Mouse (Mus musculus) kidney, adult 8-10 months (tissue): Measurements from ENCODE around the gene Armc3.
A peak's percentile ranks its signal among the peaks of the same experiment; 100 is the strongest.
"Not testable (repeated sequence)": the region's sequence is repeated elsewhere in the genome, so short reads cannot be mapped to it uniquely, and the experiment has no call there.

Experiments
- DNase-seq, 2 experiments: peaks; one replicate each; pipeline ENCODE4 v3.0.0; 2022

The Armc3 gene

DNA sequence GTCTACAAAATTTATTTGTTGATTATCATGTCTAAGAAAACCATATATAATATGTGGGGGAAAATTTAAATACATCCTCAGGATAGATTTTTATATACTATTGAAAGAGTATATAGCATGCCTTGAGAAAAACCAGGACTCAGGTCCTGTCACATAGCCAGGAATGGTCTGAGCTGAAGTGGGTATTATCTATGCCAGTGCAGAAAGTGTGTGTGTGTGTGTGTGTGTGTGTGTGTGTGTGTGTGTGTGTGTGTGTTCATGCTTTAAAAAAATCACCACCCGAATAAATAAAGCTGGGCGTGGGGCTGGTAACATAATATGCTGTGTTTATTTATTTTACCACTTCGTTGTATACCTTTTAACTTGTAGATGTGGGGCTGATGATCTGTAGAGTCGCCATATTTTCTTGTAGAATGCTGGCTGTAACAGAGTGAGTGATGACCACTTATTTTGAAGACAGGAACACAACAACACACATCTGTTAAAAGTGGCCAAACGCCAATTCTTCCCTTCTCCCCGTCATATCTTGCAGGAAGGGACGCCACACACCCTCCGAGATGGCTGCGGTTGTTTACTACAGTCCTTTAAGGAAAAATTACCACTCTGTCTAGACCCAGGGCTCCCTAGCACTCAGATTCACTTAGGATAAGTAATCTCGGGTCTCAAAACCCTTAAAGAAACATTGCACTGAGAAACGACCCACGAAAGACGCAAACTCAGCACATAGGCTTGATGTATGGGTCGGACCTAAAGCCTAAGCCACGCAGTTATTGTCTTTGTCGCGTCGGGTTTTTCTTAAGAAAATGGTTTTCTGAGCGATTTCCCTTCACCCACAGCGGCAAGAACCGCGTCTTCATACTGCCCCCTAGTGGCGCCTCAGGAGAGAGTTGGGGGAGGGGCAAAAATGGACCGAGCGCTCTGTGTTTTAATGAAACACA is 76.8 kb downstream of the Armc3 start:
- peak; percentile 53 to 76 for DNase-seq

DNA sequence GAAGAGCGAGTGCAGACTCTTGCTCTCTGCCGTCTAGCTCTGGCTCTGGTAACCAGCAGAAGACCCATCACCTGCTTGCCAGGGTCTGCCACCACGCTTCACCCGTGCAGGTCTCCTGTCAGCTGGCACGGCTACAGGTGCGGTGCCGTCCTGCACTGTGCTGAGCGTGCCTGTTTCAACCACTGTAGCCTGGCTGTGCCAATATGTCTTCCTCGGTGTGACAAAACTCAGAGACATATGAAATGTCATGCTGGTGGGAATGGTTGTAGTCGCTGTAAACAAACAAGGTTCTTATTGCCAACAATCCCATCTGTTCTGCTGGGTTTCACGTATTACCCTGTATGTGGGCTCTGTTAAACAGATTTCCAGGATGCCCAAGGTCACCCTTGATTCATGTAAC is 81.2 kb downstream of the Armc3 start:
- no peak for DNase-seq

DNA sequence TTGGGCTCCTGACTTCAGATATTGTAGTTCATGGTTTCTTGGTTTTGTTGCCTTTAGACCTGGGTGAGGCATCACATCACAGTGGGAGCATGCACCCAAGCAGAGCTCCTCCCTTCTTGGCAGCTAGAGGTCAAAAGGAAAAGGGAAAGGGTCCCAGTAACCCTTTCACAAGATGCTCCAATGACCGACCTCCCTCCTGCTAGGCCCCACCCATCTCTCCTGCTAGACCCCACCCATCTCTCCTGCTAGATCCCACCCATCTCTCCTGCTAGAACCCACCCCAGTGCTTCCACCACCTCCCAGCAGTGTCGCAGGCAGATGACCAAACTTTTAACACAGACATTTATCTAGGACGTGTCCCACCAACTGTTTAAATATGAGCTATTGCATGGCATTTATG is 93.3 kb downstream of the Armc3 start:
- DNase-seq, result no peak

DNA sequence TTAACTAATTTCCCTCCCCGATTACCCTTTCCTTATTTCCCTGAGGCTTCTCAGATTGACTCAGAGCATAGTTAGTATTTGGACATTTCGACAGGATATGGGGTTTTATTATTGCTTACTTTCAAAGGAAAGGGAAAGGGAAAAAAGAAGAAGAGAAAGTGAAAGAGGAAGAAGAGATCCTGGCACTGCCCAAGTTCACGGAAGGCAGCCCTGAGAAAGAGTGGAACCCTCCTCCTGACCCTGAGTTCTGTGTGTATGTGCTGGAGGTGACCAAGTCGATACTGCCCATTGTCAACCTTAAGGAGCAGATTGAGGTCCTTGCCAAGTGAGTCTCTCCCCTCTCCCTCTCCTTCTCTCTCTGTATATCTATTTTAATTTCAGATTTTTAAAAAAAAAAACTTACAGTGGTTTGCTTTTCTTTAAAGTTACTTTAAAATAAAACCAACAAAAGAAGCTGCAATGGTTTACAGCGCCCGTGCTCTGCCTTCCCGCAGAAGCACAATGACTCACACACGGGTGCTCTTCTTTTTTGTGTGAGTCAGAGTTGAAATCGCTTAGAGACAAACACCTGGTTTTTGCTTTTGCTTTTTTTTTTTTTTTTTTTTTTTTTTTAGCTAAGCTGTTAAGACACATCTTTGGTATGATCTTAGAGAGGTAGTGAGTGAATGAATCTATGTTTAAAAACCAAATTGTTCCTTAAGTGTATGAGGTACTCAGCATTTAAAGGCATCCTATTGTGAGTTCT is 101.4 kb downstream of the Armc3 start:
- no peak for DNase-seq

DNA sequence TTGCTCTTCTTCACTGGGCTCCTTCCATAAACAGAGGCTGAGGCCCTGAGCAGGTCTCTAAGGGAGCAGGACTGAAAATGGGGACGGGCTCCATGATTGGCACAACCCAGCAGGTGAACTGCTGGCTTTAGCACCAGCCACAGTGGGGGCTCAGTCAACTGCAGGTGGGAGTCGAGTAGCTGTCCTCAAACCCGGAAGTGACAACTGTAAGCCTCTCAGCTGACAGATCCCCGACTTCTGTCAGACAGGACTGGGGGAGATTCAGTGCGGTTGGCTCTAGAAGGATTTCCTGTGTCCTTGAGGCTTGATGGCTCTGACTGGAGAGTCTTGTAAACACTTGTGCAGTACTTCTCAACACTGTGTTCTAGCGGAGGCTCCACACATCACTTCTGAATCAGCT is 102.1 kb downstream of the Armc3 start:
- no peak for DNase-seq

DNA sequence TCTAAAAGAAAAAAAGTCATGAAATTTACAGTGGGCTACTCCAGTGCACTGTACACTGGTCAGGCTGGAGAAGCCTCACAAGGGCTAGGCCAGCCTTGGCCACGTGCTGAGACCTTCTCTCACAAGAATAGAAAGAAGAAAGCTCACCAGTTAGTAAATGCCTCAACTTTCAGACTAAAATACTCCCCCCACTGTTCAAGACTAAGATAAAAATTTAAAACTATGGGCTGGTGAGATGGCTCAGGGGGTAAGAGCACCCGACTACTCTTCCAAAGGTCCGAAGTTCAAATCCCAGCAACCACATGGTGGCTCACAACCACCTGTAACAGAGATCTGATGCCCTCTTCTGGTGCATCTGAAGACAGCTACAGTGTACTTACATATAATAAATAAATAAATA is 104.0 kb downstream of the Armc3 start:
- not testable (repeated sequence) for DNase-seq

DNA sequence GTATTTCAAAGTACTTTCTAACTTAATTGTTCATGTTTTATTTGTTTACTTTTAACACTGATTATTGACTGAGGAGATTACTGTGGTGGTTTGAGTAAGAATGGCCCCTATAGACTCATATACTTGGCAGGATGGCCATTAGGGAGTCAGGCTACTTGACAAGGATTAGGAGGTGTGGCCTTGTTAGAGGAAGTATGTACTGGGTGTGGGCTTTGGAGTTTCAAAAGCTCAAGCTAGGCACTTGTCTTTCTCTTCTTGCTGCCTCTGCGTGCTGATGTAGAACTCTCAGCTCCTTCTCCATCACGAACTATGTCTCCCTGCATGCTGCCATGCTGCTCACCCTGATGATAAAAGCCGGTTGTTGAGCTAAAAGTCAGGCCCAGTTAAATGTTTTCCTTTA is 111.4 kb downstream of the Armc3 start:
- DNase-seq, result no peak

DNA sequence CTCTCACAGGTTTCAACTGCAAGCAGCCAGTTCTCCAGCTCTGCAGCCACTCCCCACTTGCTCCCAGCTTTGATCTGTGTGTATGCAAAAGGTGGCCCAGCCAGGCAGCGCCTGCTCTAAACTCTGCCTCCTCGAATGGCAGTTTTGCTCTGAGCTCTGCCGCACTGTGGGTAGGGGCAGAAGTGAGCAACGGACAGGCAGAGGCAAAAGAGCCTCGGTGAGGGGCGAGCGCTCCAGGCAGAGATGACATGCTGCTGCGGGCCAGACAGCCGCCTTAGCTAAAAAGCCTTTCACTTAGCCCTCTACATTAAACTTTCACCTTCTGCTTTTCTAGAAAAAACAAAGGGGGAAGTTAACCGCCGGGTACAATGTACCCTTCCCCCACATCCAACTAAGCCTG is 117.0 kb downstream of the Armc3 start:
- no peak for DNase-seq

DNA sequence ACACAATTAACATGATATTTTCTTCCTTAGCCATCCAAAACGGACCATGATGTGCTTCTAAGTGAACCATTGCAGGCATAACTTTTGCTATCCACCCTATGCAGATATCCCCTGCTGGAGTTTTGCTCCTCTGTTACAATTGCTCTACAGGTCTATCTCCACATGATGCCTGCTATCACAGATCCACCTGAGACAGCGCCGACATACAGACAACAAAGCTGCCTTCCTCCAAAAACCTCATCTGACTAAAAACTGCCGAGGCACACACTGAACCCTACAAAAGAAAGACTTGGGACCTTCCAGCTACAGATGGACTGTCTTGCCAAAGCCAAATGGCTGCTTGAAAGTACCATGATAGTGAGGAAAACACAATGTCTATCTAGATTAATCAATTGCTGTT is 117.6 kb downstream of the Armc3 start:
- DNase-seq, result no peak

DNA sequence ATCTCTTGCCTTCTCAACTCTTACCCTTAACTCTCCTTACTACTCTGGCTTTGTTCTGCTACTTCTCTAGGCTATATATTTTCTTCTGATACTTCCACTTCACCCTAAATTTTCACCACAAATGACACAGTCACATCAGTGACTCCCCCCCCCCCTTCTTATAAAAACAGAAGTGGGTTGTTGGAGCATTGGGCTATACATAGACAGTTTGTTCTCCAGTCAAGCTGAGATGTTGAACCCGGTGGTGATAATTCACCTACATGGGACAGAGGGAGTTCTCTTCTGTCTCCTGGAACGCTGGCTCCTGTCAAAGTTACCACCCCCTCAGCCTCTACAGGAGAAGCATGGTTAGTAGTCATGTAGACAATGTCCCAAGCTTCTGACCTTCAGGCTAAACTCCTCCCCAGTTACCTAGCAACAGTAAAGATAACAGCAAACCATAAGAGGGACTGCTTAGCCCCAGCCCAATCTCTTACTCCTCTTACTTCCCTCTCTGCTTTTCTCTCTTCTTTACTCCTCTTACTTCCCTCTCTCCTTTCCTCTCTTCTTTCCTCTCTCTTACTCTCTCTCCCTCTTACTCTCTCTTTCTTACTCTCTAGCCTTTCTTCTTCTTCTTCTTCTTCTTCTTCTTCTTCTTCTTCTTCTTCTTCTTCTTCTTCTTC is 118.2 kb downstream of the Armc3 start:
- not testable (repeated sequence) for DNase-seq

DNA sequence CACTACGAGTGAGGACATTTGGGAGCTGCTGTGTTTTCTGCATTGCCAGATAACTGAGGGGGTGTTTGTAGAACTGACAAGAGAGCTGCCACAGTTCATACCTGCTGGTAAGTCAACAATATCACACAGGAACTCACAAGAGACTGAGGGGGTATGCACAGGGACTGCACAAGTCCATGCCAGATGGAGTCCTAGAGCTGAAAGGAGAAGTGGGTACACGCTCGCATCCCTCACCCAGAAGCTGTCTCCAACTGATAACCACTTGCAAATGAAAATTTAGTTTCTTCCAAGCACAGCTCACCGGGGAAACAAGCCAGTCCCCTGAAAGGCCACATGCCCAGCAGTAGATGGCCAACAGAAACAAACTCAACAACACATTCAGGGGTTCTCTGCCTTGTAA is 119.4 kb downstream of the Armc3 start:
- no peak for DNase-seq

DNA sequence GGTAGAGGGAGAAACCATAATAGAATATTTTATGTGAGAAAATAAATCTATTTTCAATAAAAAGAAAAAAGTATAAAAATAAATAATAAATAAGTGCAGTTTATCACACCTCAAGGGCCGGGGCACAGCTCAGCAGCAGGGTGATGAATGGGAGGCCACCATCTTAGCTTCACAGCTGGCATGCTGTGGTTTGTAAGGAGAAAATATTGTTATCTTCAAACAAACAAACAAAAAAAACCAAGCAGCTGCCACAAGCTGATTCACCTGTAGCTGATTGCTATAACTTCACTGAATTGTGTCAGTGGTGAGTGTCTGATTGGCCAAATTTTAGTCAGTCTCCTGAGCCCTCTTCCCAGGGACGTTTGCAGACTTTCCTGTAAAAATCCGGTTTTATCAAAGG is 120.2 kb downstream of the Armc3 start:
- no peak for DNase-seq

DNA sequence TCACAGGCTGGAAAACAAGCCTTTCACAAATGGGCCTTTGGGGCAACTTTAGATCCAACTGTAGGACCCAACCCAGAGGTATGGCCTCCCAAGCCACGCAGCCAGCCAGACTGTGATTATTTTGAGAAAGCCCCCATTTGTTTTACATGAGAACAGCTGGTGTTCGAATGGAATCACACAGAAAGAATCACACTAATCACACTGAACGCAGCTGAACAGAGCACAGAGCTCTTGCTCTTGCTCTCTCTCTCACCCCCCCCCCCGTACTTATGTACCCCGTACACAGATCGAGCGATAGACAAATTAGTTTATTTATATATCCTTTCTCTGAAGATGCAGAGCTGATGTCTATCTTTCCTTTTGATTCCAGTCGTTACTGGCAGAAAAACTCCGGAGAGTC is 123.3 kb downstream of the Armc3 start:
- no peak for DNase-seq

DNA sequence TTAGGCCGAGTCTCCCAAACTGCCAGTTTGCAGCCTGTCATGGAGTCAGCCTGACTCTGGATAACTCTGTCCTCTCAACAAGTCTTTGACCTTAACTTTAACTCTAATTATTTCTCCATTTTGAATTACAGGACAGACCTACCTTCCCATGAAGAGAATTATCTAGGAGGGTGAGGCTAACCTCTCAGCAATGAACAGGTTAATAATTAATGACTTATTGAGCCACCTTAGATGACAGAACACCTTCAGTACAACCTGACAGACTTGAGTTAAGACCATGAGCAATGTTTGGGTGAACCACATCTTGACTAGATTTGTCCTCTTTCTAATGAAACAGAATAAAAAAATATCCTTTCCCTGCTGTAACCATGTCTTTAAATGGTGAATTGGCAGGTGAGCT is 127.3 kb downstream of the Armc3 start:
- no peak for DNase-seq

DNA sequence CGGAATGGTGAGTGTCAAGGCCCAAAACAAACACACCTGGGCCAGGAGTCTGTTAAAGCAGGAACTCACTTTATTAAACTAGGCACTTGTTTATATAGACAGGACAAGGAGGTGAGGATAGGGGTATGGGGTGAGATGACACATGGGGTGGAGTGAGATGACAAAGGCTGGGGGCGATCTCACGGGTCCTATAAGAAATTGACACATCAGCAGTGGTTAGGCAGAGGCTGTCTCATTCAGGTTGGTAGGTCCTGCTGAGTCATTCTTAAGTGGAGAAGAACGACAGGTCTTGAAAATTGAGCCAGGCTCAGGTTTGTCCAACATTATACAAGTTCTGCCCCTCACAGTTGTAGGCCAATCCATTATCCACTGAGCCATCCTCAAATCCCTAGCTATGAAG is 128.7 kb downstream of the Armc3 start:
- no peak for DNase-seq

DNA sequence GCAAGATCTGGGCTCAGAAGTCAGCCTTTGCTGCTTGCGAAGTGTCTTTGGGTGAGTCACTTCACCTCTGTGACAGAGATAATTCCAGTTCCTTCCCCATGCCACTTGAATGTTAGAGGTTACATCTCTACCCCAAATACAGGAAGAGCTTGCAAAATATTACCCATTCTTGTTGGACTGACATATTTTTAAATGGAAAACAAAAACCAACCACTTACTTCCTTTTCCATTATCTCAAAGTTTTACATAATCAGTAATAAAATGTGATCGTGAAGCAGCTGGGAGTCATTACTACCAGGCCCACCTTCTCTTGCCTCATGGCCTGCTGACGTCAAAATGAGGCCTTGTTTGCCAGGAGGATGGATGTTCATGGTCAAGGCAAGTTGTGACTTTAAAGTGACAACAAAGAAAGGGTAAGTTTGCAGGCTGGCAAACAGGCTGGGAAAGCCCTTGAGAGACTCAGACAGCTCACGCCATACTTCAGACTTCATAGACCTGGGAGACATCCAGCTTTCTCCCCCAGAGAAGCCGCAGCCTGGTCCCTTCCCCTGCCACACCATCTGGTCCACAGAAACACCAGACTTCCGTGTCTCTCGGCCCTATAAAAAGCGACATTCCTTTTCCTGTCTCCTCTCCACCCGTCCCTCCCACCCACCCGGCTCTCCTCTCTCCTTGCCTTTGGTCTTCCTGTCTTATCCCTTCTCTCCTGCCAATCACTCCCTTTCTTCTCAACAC is 145.0 kb downstream of the Armc3 start:
- DNase-seq, result no peak

DNA sequence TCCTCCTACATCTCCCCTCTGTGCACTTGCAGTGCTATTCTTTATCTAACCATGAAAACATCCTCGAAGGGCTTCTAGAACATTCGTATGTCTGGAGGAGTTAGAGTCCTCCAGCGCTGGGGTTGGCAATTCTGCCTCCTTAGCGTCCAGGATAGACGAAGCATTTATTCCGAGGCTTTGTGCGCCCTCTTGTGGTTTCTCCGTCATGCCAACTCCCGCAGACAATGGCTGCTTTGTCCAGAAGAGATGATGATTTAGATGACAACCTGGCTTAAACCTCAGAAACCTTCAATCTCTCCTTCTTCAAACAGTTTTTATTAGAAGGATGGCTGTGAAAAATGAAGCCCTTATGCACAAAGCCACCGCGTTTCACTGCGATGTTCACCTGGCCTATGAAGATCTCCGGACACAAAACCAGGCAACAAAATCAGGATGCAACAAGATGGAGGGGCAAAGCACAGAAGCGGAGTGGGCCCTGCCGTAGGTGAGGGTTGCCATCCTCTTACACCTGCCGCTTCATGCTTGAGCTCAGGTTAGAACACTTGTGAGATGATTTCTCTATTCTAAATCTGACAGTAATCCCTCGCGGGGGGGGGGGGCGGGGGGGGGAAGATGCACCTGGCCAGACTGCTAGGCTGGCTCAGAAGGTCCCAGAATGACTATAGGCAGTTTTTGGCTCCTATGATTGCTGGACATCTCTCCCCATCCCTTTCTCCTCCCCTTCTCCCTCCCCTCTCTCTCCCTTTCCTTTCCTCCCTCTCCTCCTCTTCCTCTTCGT is 145.7 kb downstream of the Armc3 start:
- DNase-seq, result peak; percentile 66 to 88

DNA sequence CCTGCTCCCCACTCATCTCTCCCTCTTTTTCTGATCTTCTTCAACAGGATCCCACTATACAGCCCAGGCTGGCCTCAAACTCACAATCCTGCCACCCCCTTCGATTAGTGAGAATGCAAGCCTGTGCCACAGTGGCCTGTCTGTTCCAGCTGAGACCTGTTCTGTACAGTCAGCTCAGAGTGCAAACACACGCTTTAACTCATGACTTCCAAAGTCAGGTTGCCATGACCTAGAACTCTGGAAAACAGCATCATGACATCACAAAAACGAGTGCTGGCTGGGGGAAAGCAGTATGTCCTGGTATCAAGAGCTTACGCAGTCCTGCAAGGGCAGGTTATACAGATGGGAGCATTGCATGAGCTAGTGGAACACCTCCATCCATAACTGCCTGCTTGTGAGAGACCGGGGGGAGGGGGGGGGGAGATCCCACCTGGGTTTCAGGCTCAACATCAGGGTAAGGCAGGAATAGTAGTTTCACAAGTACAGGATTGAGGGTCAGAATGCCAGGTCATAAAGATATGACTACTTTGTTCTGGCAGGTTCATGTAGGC is 146.4 kb downstream of the Armc3 start:
- no peak for DNase-seq

DNA sequence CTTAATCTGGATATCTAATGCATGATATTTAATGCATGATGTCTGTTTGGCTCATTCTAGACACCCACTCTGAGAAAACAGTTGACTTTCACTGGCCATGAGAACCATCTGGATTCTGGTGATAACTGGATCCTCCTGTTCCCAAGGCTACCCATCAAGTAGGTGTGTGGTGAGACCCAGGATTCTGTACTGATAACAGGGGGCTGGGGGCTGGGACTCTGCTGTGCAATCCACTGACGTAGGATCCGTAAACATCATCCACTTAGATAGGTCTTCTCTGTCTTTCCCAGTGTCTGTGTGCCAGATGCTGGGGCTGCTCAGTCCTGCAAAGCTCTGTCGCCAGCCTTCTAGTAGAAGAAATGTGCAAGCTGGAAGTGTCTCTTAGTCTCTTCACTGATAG is 149.4 kb downstream of the Armc3 start:
- DNase-seq, result no peak

DNA sequence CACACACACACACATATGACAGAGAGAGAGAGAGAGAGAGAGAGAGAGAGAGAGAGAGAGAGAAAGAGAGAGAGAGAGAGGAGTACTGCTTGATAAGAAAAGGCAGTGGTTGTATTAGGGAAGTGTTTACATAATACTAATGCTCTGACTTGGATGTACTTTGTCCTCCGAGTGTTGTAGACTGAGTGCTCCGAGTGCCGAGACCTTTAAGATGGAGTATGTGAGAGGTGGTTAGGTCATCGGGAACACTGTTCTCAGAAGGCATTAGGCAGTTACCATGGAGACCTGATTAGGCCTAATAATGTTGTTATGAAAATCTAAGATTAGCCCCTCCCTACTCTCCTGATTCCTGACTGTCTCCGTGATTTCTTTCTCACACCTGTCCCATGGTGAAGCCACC is 151.1 kb downstream of the Armc3 start:
- DNase-seq, result no peak

DNA sequence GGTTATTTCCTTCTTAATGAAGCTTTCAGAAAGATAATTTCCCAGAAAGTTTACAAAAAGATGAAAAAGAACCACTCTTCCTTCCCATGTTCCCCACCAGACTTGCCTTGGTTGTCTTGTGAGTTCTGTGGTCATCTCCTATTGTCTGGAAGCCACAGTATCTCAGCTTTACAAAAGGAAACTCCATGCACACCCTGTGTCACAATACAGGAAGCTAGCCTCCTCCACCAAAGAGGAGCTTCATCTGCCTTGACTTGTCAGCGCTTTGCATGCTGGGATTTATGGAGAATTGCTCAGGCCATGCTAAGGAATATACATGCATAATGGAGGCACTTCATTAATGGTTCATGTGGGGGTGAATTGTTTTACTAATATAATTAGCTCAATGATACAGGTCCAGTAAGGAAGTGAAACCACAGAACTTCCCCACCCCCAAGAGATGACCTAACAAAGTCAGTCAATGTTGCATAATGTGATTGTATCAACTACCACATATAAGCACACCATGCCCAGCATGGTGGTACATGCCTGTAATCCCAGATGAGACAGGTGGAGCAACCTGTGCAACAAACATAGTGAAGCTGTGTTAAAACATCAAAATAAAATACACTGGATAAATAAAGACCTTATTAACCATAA is 152.6 kb downstream of the Armc3 start:
- DNase-seq, result no peak
